Mouse (Mus musculus): Measurements from ENCODE around the gene Nlrp6. TPM values are rescaled to one million over a fixed set of nuclear protein-coding genes. Genes with fewer than 3 reads are reported as not detected.

Nlrp6 gene
- polyA plus RNA-seq, 1 experiment from 2014 or later, result 1.3 TPM

GRCm38 (mm10) chr7:140921225-140921975, 698 bp downstream of the Nlrp6 start:
- peak overlapping the region; percentile 75; the same call in 1 of the 2 replicates for H3K4me2 ChIP-seq
- no peak overlapping the region for H3K9ac ChIP-seq (ENCODE audit: low read depth, low read length)
- H3K27me3 ChIP-seq (replicated peaks; ENCODE audit: control insufficient read depth, insufficient read depth, low read length), result peaks cover 55% of the 10 kb centered on the region
- no peak overlapping the region for H3K27ac ChIP-seq (ENCODE audit: low read depth, low read length)
- DNase-seq (ENCODE audit: low spot score), result no peak
- no peaks in the 10 kb centered on the region for H3K9me3 ChIP-seq (ENCODE audit: control insufficient read depth, low read length)
- no peak for ATAC-seq (replicated peaks; ENCODE audit: low FRiP score)
- 27% methylated on average over 22 of the region's 22 CpGs for WGBS
- H3K4me1 ChIP-seq (replicated peaks; ENCODE audit: control insufficient read depth, insufficient read depth, low read length), result peaks cover 9% of the 10 kb centered on the region; the same call in 1 of the 2 replicates
- no peaks in the 10 kb centered on the region for H3K36me3 ChIP-seq (ENCODE audit: control insufficient read depth, insufficient read depth, low read length)
- H3K4me3 ChIP-seq (ENCODE audit: low read depth, low read length), result no peak overlapping the region; the same call in 1 of the 2 replicates

GRCm38 (mm10) chr7:140922398-140923069, 1.8 kb downstream of the Nlrp6 start:
- H3K4me1 ChIP-seq (replicated peaks; ENCODE audit: control insufficient read depth, insufficient read depth, low read length), result peaks cover 9% of the 10 kb centered on the region; the same call in 1 of the 2 replicates
- H3K27me3 ChIP-seq (replicated peaks; ENCODE audit: control insufficient read depth, insufficient read depth, low read length), result peaks cover 55% of the 10 kb centered on the region
- 2% methylated on average over 49 of the region's 49 CpGs for WGBS
- peak overlapping the region; percentile 37 for H3K4me3 ChIP-seq (ENCODE audit: low read depth, low read length)
- H3K9me3 ChIP-seq (ENCODE audit: control insufficient read depth, low read length), result no peaks in the 10 kb centered on the region
- no peak overlapping the region for H3K27ac ChIP-seq (ENCODE audit: low read depth, low read length)
- peak overlapping the region; percentile 75 for H3K4me2 ChIP-seq
- ATAC-seq (replicated peaks; ENCODE audit: low FRiP score), result peak; percentile 29; the same call in 1 of the 2 replicates
- no peak for DNase-seq (ENCODE audit: low spot score)
- no peaks in the 10 kb centered on the region for H3K36me3 ChIP-seq (ENCODE audit: control insufficient read depth, insufficient read depth, low read length)
- no peak overlapping the region for H3K9ac ChIP-seq (ENCODE audit: low read depth, low read length)

- H3K27me3 ChIP-seq (replicated peaks; ENCODE audit: control insufficient read depth, insufficient read depth, low read length), result peaks cover 55% of the 10 kb centered on the region
- 27% methylated on average over 30 of the region's 30 CpGs for WGBS
- ATAC-seq (replicated peaks; ENCODE audit: low FRiP score), result no peak
Measured at GRCm38 (mm10) chr7:140923070-140923775, 2.5 kb downstream of the Nlrp6 start.

GRCm38 (mm10) chr7:140927181-140927580, 6.5 kb downstream of the Nlrp6 start:
- Histone ChIP-seq H3K9ac (ENCODE audit: low read depth, low read length) (no peak overlapping the region), H3K9me3 (ENCODE audit: control insufficient read depth, low read length) (no peaks in the 10 kb centered on the region), H3K27ac (ENCODE audit: low read depth, low read length) (no peak overlapping the region), H3K27me3 (replicated peaks; ENCODE audit: control insufficient read depth, insufficient read depth, low read length) (peaks cover 31% of the 10 kb centered on the region), H3K36me3 (ENCODE audit: control insufficient read depth, insufficient read depth, low read length) (no peaks in the 10 kb centered on the region), H3K4me3 (ENCODE audit: low read depth, low read length) (no peak overlapping the region), H3K4me1 (replicated peaks; ENCODE audit: control insufficient read depth, insufficient read depth, low read length) (peaks cover 5% of the 10 kb centered on the region; the same call in 1 of the 2 replicates), H3K4me2 (no peak overlapping the region)
- ATAC-seq (replicated peaks; ENCODE audit: low FRiP score) (no peak), DNase-seq (ENCODE audit: low spot score) (no peak)
- 72% methylated on average over 6 of the region's 6 CpGs for WGBS

More at GRCm38 (mm10) chr7:140923070-140923775, 2.5 kb downstream of the Nlrp6 start:
- Histone ChIP-seq H3K27ac (ENCODE audit: low read depth, low read length) (no peak overlapping the region), H3K4me2 (peak overlapping the region; percentile 75), H3K9ac (ENCODE audit: low read depth, low read length) (no peak overlapping the region), H3K36me3 (ENCODE audit: control insufficient read depth, insufficient read depth, low read length) (no peaks in the 10 kb centered on the region), H3K4me3 (ENCODE audit: low read depth, low read length) (peak overlapping the region; percentile 37), H3K9me3 (ENCODE audit: control insufficient read depth, low read length) (no peaks in the 10 kb centered on the region), H3K4me1 (replicated peaks; ENCODE audit: control insufficient read depth, insufficient read depth, low read length) (peaks cover 9% of the 10 kb centered on the region; the same call in 1 of the 2 replicates)
- DNase-seq (ENCODE audit: low spot score), result no peak

GRCm38 (mm10) chr7:140938436-140938835, 17.7 kb downstream of the Nlrp6 start:
- peaks cover 16% of the 10 kb centered on the region for H3K4me1 ChIP-seq (replicated peaks; ENCODE audit: control insufficient read depth, insufficient read depth, low read length)
- 32% methylated on average over 3 of the region's 3 CpGs for WGBS

GRCm38 (mm10) chr7:140938896-140939295, 18.2 kb downstream of the Nlrp6 start:
- no peak overlapping the region for H3K4me2 ChIP-seq
- WGBS, result 25% methylated on average over 2 of the region's 2 CpGs
- H3K4me3 ChIP-seq (ENCODE audit: low read depth, low read length), result no peak overlapping the region
- H3K27ac ChIP-seq (ENCODE audit: low read depth, low read length), result no peak overlapping the region; the same call in 1 of the 2 replicates
- no peak overlapping the region for H3K9ac ChIP-seq (ENCODE audit: low read depth, low read length)
- DNase-seq (ENCODE audit: low spot score) (no peak), ATAC-seq (replicated peaks; ENCODE audit: low FRiP score) (no peak)
- H3K9me3 ChIP-seq (ENCODE audit: control insufficient read depth, low read length), result no peaks in the 10 kb centered on the region
- H3K4me1 ChIP-seq (replicated peaks; ENCODE audit: control insufficient read depth, insufficient read depth, low read length), result peaks cover 16% of the 10 kb centered on the region
- H3K27me3 ChIP-seq (replicated peaks; ENCODE audit: control insufficient read depth, insufficient read depth, low read length), result peaks cover 5% of the 10 kb centered on the region; the same call in 1 of the 2 replicates
- no peaks in the 10 kb centered on the region for H3K36me3 ChIP-seq (ENCODE audit: control insufficient read depth, insufficient read depth, low read length)

More at GRCm38 (mm10) chr7:140938436-140938835, 17.7 kb downstream of the Nlrp6 start:
- no peak overlapping the region for H3K4me3 ChIP-seq (ENCODE audit: low read depth, low read length)
- ATAC-seq (replicated peaks; ENCODE audit: low FRiP score) (no peak), DNase-seq (ENCODE audit: low spot score) (peak; percentile 34)
- no peak overlapping the region for H3K27ac ChIP-seq (ENCODE audit: low read depth, low read length)
- peaks cover 5% of the 10 kb centered on the region; the same call in 1 of the 2 replicates for H3K27me3 ChIP-seq (replicated peaks; ENCODE audit: control insufficient read depth, insufficient read depth, low read length)
- no peaks in the 10 kb centered on the region for H3K9me3 ChIP-seq (ENCODE audit: control insufficient read depth, low read length)
- H3K9ac ChIP-seq (ENCODE audit: low read depth, low read length), result no peak overlapping the region
- no peak overlapping the region for H3K4me2 ChIP-seq
- no peaks in the 10 kb centered on the region for H3K36me3 ChIP-seq (ENCODE audit: control insufficient read depth, insufficient read depth, low read length)

GRCm38 (mm10) chr7:140939669-140940171, 19.0 kb downstream of the Nlrp6 start:
- Histone ChIP-seq H3K27ac (ENCODE audit: low read depth, low read length) (no peak overlapping the region), H3K9me3 (ENCODE audit: control insufficient read depth, low read length) (no peaks in the 10 kb centered on the region), H3K27me3 (replicated peaks; ENCODE audit: control insufficient read depth, insufficient read depth, low read length) (peaks cover 5% of the 10 kb centered on the region; the same call in 1 of the 2 replicates), H3K4me2 (no peak overlapping the region), H3K4me1 (replicated peaks; ENCODE audit: control insufficient read depth, insufficient read depth, low read length) (peaks cover 16% of the 10 kb centered on the region), H3K36me3 (ENCODE audit: control insufficient read depth, insufficient read depth, low read length) (no peaks in the 10 kb centered on the region), H3K4me3 (ENCODE audit: low read depth, low read length) (no peak overlapping the region), H3K9ac (ENCODE audit: low read depth, low read length) (no peak overlapping the region)
- peak; percentile 32 for DNase-seq (ENCODE audit: low spot score)
- WGBS, result 39% methylated on average over 8 of the region's 8 CpGs
- ATAC-seq (replicated peaks; ENCODE audit: low FRiP score), result no peak

Data from liver, embryonic 11.5 days (tissue).